Mouse (Mus musculus) retina, embryonic 14.5 days (tissue): ENCODE measurements around the gene Pygl.
"Not testable (repeated sequence)": the region's sequence is repeated elsewhere in the genome, so short reads cannot be mapped to it uniquely, and the experiment has no call there.

ENCODE experiments used
- DNase-seq: peaks from one replicate; pipeline ENCODE4 v3.0.0-alpha.2; 2015; ENCODE audit warnings: low spot score

The Pygl gene

GRCm38 (mm10) chr12:70157292-70158066 is 73.8 kb downstream of the Pygl start:
- DNase-seq = no peak

GRCm38 (mm10) chr12:70156222-70156621 is 75.1 kb downstream of the Pygl start:
- no peak for DNase-seq

GRCm38 (mm10) chr12:70153842-70154241 is 77.4 kb downstream of the Pygl start, which contains the start of gene Abhd12b:
Gene Abhd12b (plus strand): TSS chr12:70154142.
- no peak for DNase-seq

DNA sequence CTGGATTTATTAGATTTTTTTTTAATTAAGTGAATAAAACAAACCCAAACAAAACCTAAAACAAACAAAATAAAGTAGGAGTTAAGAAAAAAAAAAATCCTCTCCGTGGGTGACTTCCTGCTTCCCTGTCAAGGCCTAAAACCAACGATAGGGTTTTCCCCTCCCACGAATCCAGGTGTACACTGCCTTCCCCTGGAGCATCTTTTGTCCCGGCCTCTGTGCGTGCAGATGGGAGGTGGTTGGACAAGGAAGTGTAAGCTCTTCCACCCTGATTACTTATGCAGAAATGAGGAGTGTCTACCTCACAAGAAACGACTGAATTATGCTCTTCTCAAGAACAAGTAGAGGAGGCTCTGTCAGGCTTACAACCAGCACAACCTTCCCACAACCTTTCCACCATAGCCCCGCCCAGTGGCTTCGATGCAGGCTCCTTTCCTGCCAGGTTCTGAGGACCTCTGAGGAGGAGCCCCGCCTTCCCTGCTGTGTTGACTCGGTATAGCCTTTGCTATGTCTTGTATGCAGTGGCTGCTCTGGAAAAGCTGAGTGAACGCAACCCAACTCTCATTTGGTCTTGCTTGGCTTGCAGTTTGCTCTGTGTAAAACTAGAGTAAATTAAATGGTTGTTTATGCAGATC is 82.5 kb downstream of the Pygl start:
- DNase-seq = no peak

DNA sequence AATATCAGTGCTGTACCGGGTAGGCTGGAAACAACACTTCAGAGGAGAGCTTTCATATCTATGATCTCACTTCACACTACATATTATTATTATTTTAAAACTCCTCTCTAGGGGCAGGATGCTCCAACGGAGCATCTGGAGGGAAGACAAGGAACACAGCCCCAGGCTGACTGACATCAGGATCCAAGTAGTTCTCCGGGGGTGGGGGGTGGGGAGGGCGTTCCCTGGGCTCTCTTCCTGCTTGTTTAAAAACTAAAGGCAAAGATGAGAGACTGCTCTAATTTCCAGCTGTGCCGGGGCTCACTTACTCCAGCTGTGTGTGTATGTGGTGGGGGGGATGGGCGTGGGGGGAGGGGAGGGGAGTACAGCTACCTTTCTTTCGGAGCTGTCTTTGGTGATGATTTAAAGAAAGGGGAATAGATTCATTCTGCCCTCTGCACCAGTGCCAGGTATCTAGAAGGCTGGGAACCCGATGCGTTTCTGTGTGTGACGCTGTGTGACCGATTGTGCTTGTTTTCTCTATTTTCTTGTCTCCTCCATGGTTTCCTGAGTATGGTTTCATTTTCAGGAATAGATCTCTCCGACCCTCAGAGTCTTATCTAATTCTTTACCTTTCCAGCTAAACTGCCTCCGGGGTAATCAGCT is 83.2 kb downstream of the Pygl start:
- DNase-seq = peak; percentile 23

- no peak for DNase-seq
Measured at GRCm38 (mm10) chr12:70145586-70145985, 85.7 kb downstream of the Pygl start.

DNA sequence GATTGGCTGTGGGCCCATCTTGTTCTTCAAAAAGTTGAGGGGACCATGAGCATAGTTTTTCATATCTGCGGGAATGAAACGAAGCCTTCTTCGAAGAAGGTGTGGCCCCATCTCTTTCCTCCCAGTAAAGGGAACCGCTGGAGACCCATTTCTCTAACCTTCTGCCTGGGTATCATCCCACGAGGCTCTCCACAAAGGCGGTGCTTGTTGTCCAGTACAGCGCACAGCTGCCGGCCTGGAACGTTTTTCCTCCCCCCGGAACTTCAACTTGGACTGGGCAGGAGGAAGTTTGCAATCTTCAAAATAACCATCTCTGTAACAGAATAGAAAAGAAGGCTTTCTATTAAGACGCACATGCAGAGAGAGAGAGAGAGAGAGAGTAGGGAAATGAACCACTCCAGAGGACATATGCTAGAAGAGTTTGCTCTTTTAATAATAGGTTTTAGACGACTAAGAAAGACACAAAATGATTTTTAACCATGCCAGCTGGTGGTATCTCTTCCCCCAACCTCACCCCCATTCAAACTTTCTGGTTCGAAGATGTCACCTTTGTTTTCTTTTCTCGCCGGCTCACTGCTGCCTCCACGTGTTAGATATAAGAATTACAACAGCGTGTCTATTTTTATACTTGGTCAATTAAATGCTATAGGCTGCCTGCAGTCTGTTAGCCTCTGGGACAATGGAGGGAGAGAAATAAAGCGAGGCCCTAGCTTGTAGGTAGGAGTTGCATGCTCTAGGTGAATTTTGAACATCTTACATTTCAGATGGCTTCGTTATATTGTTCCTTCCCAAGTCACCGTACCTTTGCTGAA is 86.4 kb downstream of the Pygl start:
- DNase-seq = peak; percentile 83

- not testable (repeated sequence) for DNase-seq
Measured at GRCm38 (mm10) chr12:70144106-70144587, 87.1 kb downstream of the Pygl start.

GRCm38 (mm10) chr12:70140993-70141576 is 90.2 kb downstream of the Pygl start:
- no peak for DNase-seq
